Mouse (Mus musculus): ENCODE data around the gene Kank1.

DNA sequence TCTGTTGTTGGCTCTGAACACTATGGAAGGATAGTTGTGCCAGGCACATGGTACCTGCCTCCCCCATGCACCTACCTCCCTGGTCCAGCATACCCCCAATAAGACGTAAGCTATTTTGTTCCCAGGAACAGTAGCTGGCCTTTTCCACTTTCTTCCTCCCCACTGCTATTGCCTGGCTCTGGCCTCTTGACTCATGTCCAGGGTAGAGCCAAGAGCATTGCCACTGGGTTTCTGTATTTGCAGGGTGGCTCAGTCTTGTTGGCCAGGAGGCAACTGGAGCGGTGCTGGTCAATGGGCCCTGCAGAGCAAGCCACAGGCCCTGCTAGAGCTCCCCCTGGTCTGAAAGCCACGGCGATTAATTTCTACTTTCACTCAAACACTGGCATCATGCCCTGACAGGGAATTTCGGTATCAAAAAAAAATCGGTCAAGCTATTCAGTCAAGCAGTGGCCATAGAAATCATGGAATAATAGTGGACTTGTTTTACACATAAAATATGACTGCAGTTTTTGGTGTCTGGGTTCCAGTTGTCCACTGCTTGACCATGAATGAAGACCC, 160.0 kb downstream of the Kank1 start:
- TF ChIP-seq TAL1 (IDR thresholded peaks at IDR 0.05; ENCODE audit: low read length) (no peak), GATA1 (IDR thresholded peaks at IDR 0.05; ENCODE audit: low read length) (no peak)
